In genomic region chr4:75572603-75573002, GRCm38 (mm10) we compare ENCODE assay signal across 16 mouse cellular contexts.
"Had no signal": no experiment of that assay in that cellular context is flagged by ENCODE, and none has a peak within 500 bp of the region (broad histone marks: within the 10 kb centered on the region; RNA-seq: fewer than 3 reads in every experiment).

No protein-coding gene starts in this region.

- H3K27ac ChIP-seq: neural tube, embryonic 13.5 days; neural tube, embryonic 15.5 days; stomach, embryonic 15.5 days; stomach, postnatal 0 days had no signal

- H3K4me1 ChIP-seq: neural tube, embryonic 13.5 days; neural tube, embryonic 15.5 days; stomach, embryonic 15.5 days had no signal

- H3K4me3 ChIP-seq: neural tube, embryonic 13.5 days; neural tube, embryonic 15.5 days; stomach, embryonic 15.5 days had no signal

- H3K27me3 ChIP-seq: neural tube, embryonic 13.5 days; neural tube, embryonic 15.5 days; stomach, embryonic 15.5 days had no signal

- DNase-seq: retina, postnatal 1 day; right cerebral cortex, adult 18-20 months; right cerebral cortex, postnatal 14 days; right cerebral cortex, postnatal 25 days; right cerebral cortex, postnatal 4 days; spleen, adult 18-20 months; thymus, adult 18-20 months; thymus, adult 2 months; thymus, postnatal 14 days; thymus, postnatal 25 days; thymus, postnatal 36 days; thymus, postnatal 4 days had no signal

- H3K36me3 ChIP-seq: neural tube, embryonic 13.5 days; neural tube, embryonic 15.5 days; stomach, embryonic 15.5 days had no signal

- H3K9me3 ChIP-seq: neural tube, embryonic 13.5 days; neural tube, embryonic 15.5 days; stomach, embryonic 15.5 days had no signal

- H3K9ac ChIP-seq: neural tube, embryonic 13.5 days; neural tube, embryonic 15.5 days; stomach, embryonic 15.5 days had no signal

- H3K4me2 ChIP-seq: neural tube, embryonic 13.5 days; neural tube, embryonic 15.5 days; stomach, embryonic 15.5 days had no signal
